Mouse (Mus musculus) G1E (cell line): ENCODE data around the gene Clec10a. TPM values are rescaled to one million over a fixed set of nuclear protein-coding genes. Genes with fewer than 3 reads are reported as not detected.

Experiments
- ATAC-seq: 2 replicates; pipeline ENCODE4 v1.8.0; 2016; ENCODE audit warnings: mild to moderate bottlenecking; ENCODE audit not compliant: insufficient number of reproducible peaks, poor library complexity, low FRiP score, severe bottlenecking; ENCODE audit errors: extremely low read depth
- DNase-seq: peaks from one replicate; pipeline ENCODE4 v3.0.0; 2012; ENCODE audit warnings: low spot score
- H3K27me3 ChIP-seq: 2 replicates; pipeline ENCODE4 v1.6.1; 2012; ENCODE audit warnings: mild to moderate bottlenecking, low read length, inconsistent platforms; ENCODE audit not compliant: insufficient read depth
- H3K36me3 ChIP-seq: replicated peaks from 2 replicates; pipeline ENCODE3; 2012; ENCODE audit warnings: mild to moderate bottlenecking, inconsistent platforms
- H3K4me1 ChIP-seq: 2 replicates; pipeline ENCODE4 v1.6.1; 2012; ENCODE audit warnings: low read depth, low read length, inconsistent platforms, mixed read lengths; ENCODE audit not compliant: insufficient read depth
- H3K4me3 ChIP-seq: 2 replicates; pipeline ENCODE4 v1.5.1; 2012; ENCODE audit warnings: low read depth, mild to moderate bottlenecking, inconsistent platforms, low read length, moderate library complexity, mixed read lengths
- H3K9me3 ChIP-seq: replicated peaks from 2 replicates; pipeline ENCODE4 v1.6.1; 2012; ENCODE audit warnings: inconsistent platforms
- CTCF ChIP-seq: IDR thresholded peaks from 2 replicates; pipeline ENCODE4 v1.5.1; 2012; ENCODE audit warnings: low read depth, low read length, inconsistent platforms, mixed read lengths
- GATA1 ChIP-seq: IDR thresholded peaks from 2 replicates; pipeline ENCODE4 v1.6.1; 2012; ENCODE audit warnings: borderline replicate concordance, low read length, inconsistent platforms, mixed read lengths
- GATA2 ChIP-seq: IDR thresholded peaks from 2 replicates; pipeline ENCODE4 v1.6.1; 2012; ENCODE audit warnings: low read depth, low read length, inconsistent platforms, borderline replicate concordance
- POLR2AphosphoS5 ChIP-seq: IDR thresholded peaks from 2 replicates; pipeline ENCODE4 v1.6.1; 2012; ENCODE audit warnings: low read depth, low read length, inconsistent platforms; ENCODE audit not compliant: insufficient replicate concordance
- TAL1 ChIP-seq: conservative IDR thresholded peaks from 2 replicates; pipeline ENCODE4 v1.6.1; 2012; ENCODE audit warnings: low read depth, low read length, inconsistent platforms, mixed read lengths
- polyA plus RNA-seq: library from polyadenylated mRNA; stranded (reverse); fragments of >175 nt; gene quantifications from 2 replicates; pipeline ENCODE4 v1.2.3, GENCODE M21; 2012
- total RNA-seq, 2 experiments: library from RNA; stranded (forward) in 1 of 2; stranded (reverse) in 1 of 2; fragments of 200-1000 nt in 1 of 2; fragments of >200 nt in 1 of 2; fragmentation: Nextera tagmentation in 1 of 2; gene quantifications; 2 replicates each; pipeline ENCODE4 v1.2.3; 2014 to 2017

Gene Clec10a
- total and polyA plus RNA-seq, 3 experiments: 5.1 to 89.8 (median 26.3) TPM

- H3K9me3 ChIP-seq: peaks cover 10% of the 10 kb centered on the region; the same call in 1 of the 2 replicates
Measured at GRCm38 (mm10) chr11:70213736-70214135, 57.7 kb downstream of the Clec10a start.

GRCm38 (mm10) chr11:70214191-70214855 lies 58.3 kb downstream of the Clec10a start:
- DNase-seq (no peak), ATAC-seq (no peak)

More at GRCm38 (mm10) chr11:70213736-70214135, 57.7 kb downstream of the Clec10a start:
- Histone ChIP-seq H3K27me3 (peaks cover 6% of the 10 kb centered on the region), H3K36me3 (peaks cover 37% of the 10 kb centered on the region), H3K4me3 (no peak overlapping the region), H3K4me1 (peaks cover 9% of the 10 kb centered on the region)
- ATAC-seq: no peak
- DNase-seq: no peak
- TF ChIP-seq GATA1 (no peak), TAL1 (no peak), POLR2AphosphoS5 (no peak), CTCF (no peak), GATA2 (no peak)

GRCm38 (mm10) chr11:70214856-70215209 lies 58.8 kb downstream of the Clec10a start:
- H3K4me3 ChIP-seq: no peak overlapping the region
- DNase-seq: no peak
- peaks cover 6% of the 10 kb centered on the region for H3K27me3 ChIP-seq
- TF ChIP-seq GATA2 (no peak), POLR2AphosphoS5 (no peak), CTCF (no peak)
- no peak for ATAC-seq
- H3K9me3 ChIP-seq: peaks cover 10% of the 10 kb centered on the region; the same call in 1 of the 2 replicates
- peaks cover 42% of the 10 kb centered on the region for H3K36me3 ChIP-seq
- peaks cover 20% of the 10 kb centered on the region for H3K4me1 ChIP-seq

More at GRCm38 (mm10) chr11:70214191-70214855, 58.3 kb downstream of the Clec10a start:
- Histone ChIP-seq H3K4me1 (peaks cover 15% of the 10 kb centered on the region), H3K27me3 (peaks cover 6% of the 10 kb centered on the region), H3K9me3 (peaks cover 10% of the 10 kb centered on the region; the same call in 1 of the 2 replicates), H3K36me3 (peaks cover 42% of the 10 kb centered on the region), H3K4me3 (no peak overlapping the region)
- no peak for TF ChIP-seq GATA1
- TF ChIP-seq CTCF: no peak
- TF ChIP-seq POLR2AphosphoS5: no peak
- no peak for TF ChIP-seq TAL1
- TF ChIP-seq GATA2: no peak

- TF ChIP-seq CTCF (no peak), POLR2AphosphoS5 (no peak), GATA2 (no peak), TAL1 (no peak), GATA1 (no peak)
- DNase-seq (no peak), ATAC-seq (no peak)
- Histone ChIP-seq H3K4me1 (peaks cover 25% of the 10 kb centered on the region), H3K27me3 (peaks cover 6% of the 10 kb centered on the region), H3K36me3 (peaks cover 42% of the 10 kb centered on the region), H3K4me3 (no peak overlapping the region), H3K9me3 (peaks cover 10% of the 10 kb centered on the region; the same call in 1 of the 2 replicates)
Measured at GRCm38 (mm10) chr11:70215301-70215700, 59.3 kb downstream of the Clec10a start.

- ATAC-seq (no peak), DNase-seq (no peak)
- H3K27me3 ChIP-seq: peaks cover 2% of the 10 kb centered on the region
- H3K4me1 ChIP-seq: peaks cover 31% of the 10 kb centered on the region
- TF ChIP-seq GATA2: no peak
- no peak for TF ChIP-seq GATA1
- TF ChIP-seq TAL1: no peak
- no peak for TF ChIP-seq POLR2AphosphoS5
- TF ChIP-seq CTCF: no peak
- peaks cover 10% of the 10 kb centered on the region; the same call in 1 of the 2 replicates for H3K9me3 ChIP-seq
- peaks cover 42% of the 10 kb centered on the region for H3K36me3 ChIP-seq
- no peak overlapping the region for H3K4me3 ChIP-seq
Measured at GRCm38 (mm10) chr11:70216103-70216502, 60.1 kb downstream of the Clec10a start.

- peaks cover 45% of the 10 kb centered on the region for H3K36me3 ChIP-seq
- H3K9me3 ChIP-seq: peaks cover 10% of the 10 kb centered on the region; the same call in 1 of the 2 replicates
- ATAC-seq: no peak
- H3K27me3 ChIP-seq: no peaks in the 10 kb centered on the region
- H3K4me3 ChIP-seq: no peak overlapping the region
- peaks cover 47% of the 10 kb centered on the region for H3K4me1 ChIP-seq
- TF ChIP-seq GATA2 (no peak), GATA1 (no peak), CTCF (no peak), TAL1 (no peak), POLR2AphosphoS5 (no peak)
- DNase-seq: no peak
Measured at GRCm38 (mm10) chr11:70218039-70218438, 62.0 kb downstream of the Clec10a start.
